ENCODE assay signal across 8 mouse cellular contexts in genomic region chr9:21961366-21961980, GRCm38 (mm10). TPM values are rescaled to one million over a fixed set of nuclear protein-coding genes. Genes with fewer than 3 reads are reported as not detected.
DNase-seq lines count a peak whose midpoint lies in the region; ATAC-seq and TF ChIP-seq lines count a peak whose summit lies in the region.

No protein-coding gene starts in this region.

- peak overlapping the region; percentile 59 for H3K4me2 ChIP-seq in hindbrain, embryonic 16.5 days (ENCODE audit: low read length)

- intact Hi-C loops in left cerebral cortex, postnatal 25 days (cut with DNase I): loop anchor here (5.0 kb wide), 1 partner anchor 91 kb away; the partner anchor contains the start of gene Elavl3

- no peak for TF ChIP-seq POLR2A in kidney, adult 2 months (IDR thresholded peaks at IDR 0.05; ENCODE audit: low read depth, low read length)

- no peak for TF ChIP-seq CTCF in kidney, adult 2 months (conservative IDR thresholded peaks at IDR 0.05; ENCODE audit: insufficient read depth, insufficient read length, low read depth, low read length)

- H3K4me3 ChIP-seq in kidney, adult 2 months (ENCODE audit: insufficient read depth, low read depth, low read length): peak overlapping the region; percentile 42; the same call in 1 of the 2 replicates
- H3K4me3 ChIP-seq in brown adipose tissue, adult 24 weeks (ENCODE audit: insufficient read depth, low read depth, low read length): peak overlapping the region; percentile 64
- peak overlapping the region; percentile 41 for H3K4me3 ChIP-seq in hindbrain, embryonic 16.5 days (ENCODE audit: low read length)

- whole genome bisulfite sequencing in kidney, adult 2 months: 4% methylated on average over 35 of the region's 35 CpGs
- WGBS in hindbrain, embryonic 16.5 days: 2% methylated on average over 35 of the region's 35 CpGs

- H3K4me1 ChIP-seq in kidney, adult 2 months (ENCODE audit: control insufficient read depth, insufficient read depth, low read length): peaks cover 4% of the 10 kb centered on the region
- H3K4me1 ChIP-seq in brown adipose tissue, adult 24 weeks (ENCODE audit: control insufficient read depth, insufficient read depth, insufficient read length, low read length): peaks cover 12% of the 10 kb centered on the region
- H3K4me1 ChIP-seq in hindbrain, embryonic 16.5 days (ENCODE audit: control insufficient read depth, insufficient read depth, low read depth, low read length): peaks cover 17% of the 10 kb centered on the region

- no peak for ATAC-seq in hindbrain, embryonic 16.5 days

- H3K27ac ChIP-seq in kidney, adult 2 months (ENCODE audit: insufficient read depth, low read depth, low read length): no peak overlapping the region
- no peak overlapping the region for H3K27ac ChIP-seq in brown adipose tissue, adult 24 weeks (replicated peaks; ENCODE audit: low read depth, low read length)
- H3K27ac ChIP-seq in hindbrain, embryonic 16.5 days (ENCODE audit: low read depth, low read length): no peak overlapping the region

- H3K27me3 ChIP-seq in kidney, adult 2 months (replicated peaks; ENCODE audit: control insufficient read depth, insufficient read depth, low read length): no peaks in the 10 kb centered on the region
- peaks cover 35% of the 10 kb centered on the region for H3K27me3 ChIP-seq in hindbrain, embryonic 16.5 days (replicated peaks; ENCODE audit: control insufficient read depth, insufficient read depth, low read length)

- no peak for DNase-seq in kidney, adult 2 months
- no peak for DNase-seq in kidney, postnatal 4 days
- peak; percentile 13 for DNase-seq in lung, postnatal 36 days
- no peak for DNase-seq in right cerebral cortex, postnatal 36 days (ENCODE audit: low spot score in 2 of 2)
- DNase-seq in left cerebral cortex, postnatal 25 days (ENCODE audit: low spot score in 2 of 2): no peak
- DNase-seq in layer of hippocampus, adult 9-10 months (ENCODE audit: low spot score): no peak

- H3K9me3 ChIP-seq in hindbrain, embryonic 16.5 days (ENCODE audit: control insufficient read depth, low read length): no peaks in the 10 kb centered on the region

- peak overlapping the region; percentile 41; the same call in 1 of the 2 replicates for H3K9ac ChIP-seq in hindbrain, embryonic 16.5 days (ENCODE audit: low read depth, low read length)

- H3K36me3 ChIP-seq in kidney, adult 2 months (ENCODE audit: control insufficient read depth, insufficient read depth, low read length): no peaks in the 10 kb centered on the region
- no peaks in the 10 kb centered on the region for H3K36me3 ChIP-seq in hindbrain, embryonic 16.5 days (ENCODE audit: control insufficient read depth, insufficient read depth, low read length)

RNA-seq across cellular contexts. Expression of gene Epor, which starts 1.8 kb away (rescaled TPM):
- 14.0 and 16.7 TPM in 2 replicates for polyA plus RNA-seq in kidney, adult 2 months (2012; rRNA removed)
- 1.3 and 1.7 TPM in 2 replicates for polyA plus RNA-seq in brown adipose tissue, adult 24 weeks (2012; ENCODE audit: insufficient read depth, insufficient read length, missing spikeins)
- 1.2 and 1.4 TPM in 2 replicates for polyA plus RNA-seq in hindbrain, embryonic 16.5 days (2015; fragmentation: Nextera tagmentation; extraction: Ambion mirVana)
- total RNA-seq in left cerebral cortex, postnatal 25 days (2021): 1 to 10 TPM; 7.9 to 8.9 TPM

RNA-seq across cellular contexts. Expression of gene Swsap1, which starts 5.9 kb away (rescaled TPM):
- polyA plus RNA-seq in kidney, adult 2 months (2012; rRNA removed): 10.5 and 10.9 TPM in 2 replicates
- 11.6 and 15.4 TPM in 2 replicates for polyA plus RNA-seq in brown adipose tissue, adult 24 weeks (2012; ENCODE audit: insufficient read depth, insufficient read length, missing spikeins)
- 8.1 and 8.7 TPM in 2 replicates for polyA plus RNA-seq in hindbrain, embryonic 16.5 days (2015; fragmentation: Nextera tagmentation; extraction: Ambion mirVana)
- 10 to 100 TPM; 14.3 to 15.6 TPM for total RNA-seq in left cerebral cortex, postnatal 25 days (2021)

RNA-seq across cellular contexts. Expression of gene Plppr2, which starts 24.6 kb away (rescaled TPM):
- 6.0 and 9.1 TPM in 2 replicates for polyA plus RNA-seq in kidney, adult 2 months (2012; rRNA removed)
- polyA plus RNA-seq in brown adipose tissue, adult 24 weeks (2012; ENCODE audit: insufficient read depth, insufficient read length, missing spikeins): 1.9 and 2.0 TPM in 2 replicates
- polyA plus RNA-seq in hindbrain, embryonic 16.5 days (2015; fragmentation: Nextera tagmentation; extraction: Ambion mirVana): 106 and 115 TPM in 2 replicates
- total RNA-seq in left cerebral cortex, postnatal 25 days (2021): 100 to 1,000 TPM; 203 to 219 TPM

RNA-seq across cellular contexts. Expression of gene Rgl3, which starts 27.8 kb away (rescaled TPM):
- 88.2 and 111 TPM in 2 replicates for polyA plus RNA-seq in kidney, adult 2 months (2012; rRNA removed)
- polyA plus RNA-seq in brown adipose tissue, adult 24 weeks (2012; ENCODE audit: insufficient read depth, insufficient read length, missing spikeins): 9.2 and 10.4 TPM in 2 replicates
- 2.0 and 2.1 TPM in 2 replicates for polyA plus RNA-seq in hindbrain, embryonic 16.5 days (2015; fragmentation: Nextera tagmentation; extraction: Ambion mirVana)
- 1 to 10 TPM; 1.8 to 2.0 TPM for total RNA-seq in left cerebral cortex, postnatal 25 days (2021)

RNA-seq across cellular contexts. Expression of gene Tmem205, which starts 34.1 kb away (rescaled TPM):
- polyA plus RNA-seq in kidney, adult 2 months (2012; rRNA removed): 313 and 353 TPM in 2 replicates
- polyA plus RNA-seq in brown adipose tissue, adult 24 weeks (2012; ENCODE audit: insufficient read depth, insufficient read length, missing spikeins): 204 and 213 TPM in 2 replicates
- 56.5 and 61.0 TPM in 2 replicates for polyA plus RNA-seq in hindbrain, embryonic 16.5 days (2015; fragmentation: Nextera tagmentation; extraction: Ambion mirVana)
- 10 to 100 TPM; 31.5 to 39.3 TPM for total RNA-seq in left cerebral cortex, postnatal 25 days (2021)

Comparison
In these comparisons a context has a peak if more than half of its experiments do, and no peak if none do; other contexts are left out.
1. RNA of gene Plppr2, which starts 24.6 kb away (polyA plus RNA-seq): 106 to 115 TPM in hindbrain, embryonic 16.5 days; 6.0 to 9.1 TPM in kidney, adult 2 months and 1.9 to 2.0 TPM in brown adipose tissue, adult 24 weeks; every median in the first group is over 10 times any median in the second.
2. Peak in every context shown above with its lines, with median percentiles within 50 percentile points of each other: H3K4me3 ChIP-seq.